Mouse (Mus musculus): ENCODE measurements at regions not wholly inside any gene's neighbourhood (a gene's known extent, or its start where the extent isn't known, plus 50 kb on each side); places are given as distances from the start of the nearest gene placed in this dataset.

DNA sequence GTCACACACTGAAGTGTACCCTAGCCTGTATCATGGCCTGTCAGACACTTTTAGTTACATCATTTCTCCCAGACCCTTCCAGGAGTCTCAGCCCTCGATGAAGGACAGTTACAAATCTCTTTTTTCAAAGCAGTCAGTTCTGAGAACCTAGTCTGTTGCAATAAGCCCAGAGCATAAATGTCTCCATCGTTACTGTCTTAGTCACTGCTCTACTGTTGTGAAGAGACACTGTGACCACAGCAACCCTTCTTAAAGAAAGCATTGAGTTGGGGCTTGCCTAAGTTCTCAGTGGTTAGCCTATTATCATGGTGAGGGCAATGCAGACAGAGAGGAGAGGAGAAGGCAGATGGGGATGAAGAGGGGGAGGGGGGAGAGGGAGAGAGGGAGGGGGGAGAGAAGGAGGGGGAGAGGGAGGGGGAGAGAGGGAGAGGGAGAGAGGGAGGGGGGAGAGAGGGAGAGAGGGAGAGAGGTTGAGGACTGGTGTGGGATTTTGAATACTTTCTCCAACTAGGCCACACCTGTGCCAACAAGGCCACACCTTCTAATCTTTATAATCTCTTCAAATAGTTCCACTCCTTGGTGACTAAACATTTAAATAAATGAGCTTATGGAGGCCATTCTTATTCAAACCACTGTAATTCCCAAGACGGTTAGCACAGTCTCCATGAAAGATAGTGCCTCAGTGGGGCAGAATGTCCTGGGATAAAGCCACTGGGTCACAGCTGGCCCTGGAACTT is 259.4 kb downstream of the Kcnrg start:
- Histone ChIP-seq H3K9me3 (ENCODE audit: control insufficient read depth, low read length) (no peaks in the 10 kb centered on the region), H3K27me3 (ENCODE audit: control insufficient read depth, insufficient read depth, low read length) (no peaks in the 10 kb centered on the region), H3K9ac (ENCODE audit: low read length) (no peak overlapping the region), H3K27ac (ENCODE audit: low read depth, low read length) (no peak overlapping the region), H3K36me3 (ENCODE audit: control insufficient read depth, insufficient read depth, low read length) (no peaks in the 10 kb centered on the region), H3K4me1 (ENCODE audit: control insufficient read depth, insufficient read depth, low read length) (no peaks in the 10 kb centered on the region), H3K4me2 (ENCODE audit: low read depth) (no peak overlapping the region), H3K4me3 (ENCODE audit: low read depth, low read length) (no peak overlapping the region)
- DNase-seq (ENCODE audit: low spot score) = no peak
- WGBS = 71% methylated on average over 3 of the region's 3 CpGs
- no peak for ATAC-seq (ENCODE audit: insufficient read depth, low FRiP score, low TSS enrichment)

GRCm38 (mm10) chr14:61874206-61874605 is 266.9 kb downstream of the Kcnrg start:
- DNase-seq (ENCODE audit: low spot score) (no peak), ATAC-seq (ENCODE audit: insufficient read depth, low FRiP score, low TSS enrichment) (no peak)
- H3K9ac ChIP-seq (ENCODE audit: low read length) = no peak overlapping the region
- H3K36me3 ChIP-seq (ENCODE audit: control insufficient read depth, insufficient read depth, low read length) = no peaks in the 10 kb centered on the region
- no peaks in the 10 kb centered on the region for H3K27me3 ChIP-seq (ENCODE audit: control insufficient read depth, insufficient read depth, low read length)
- H3K4me3 ChIP-seq (ENCODE audit: low read depth, low read length) = no peak overlapping the region
- H3K9me3 ChIP-seq (ENCODE audit: control insufficient read depth, low read length) = no peaks in the 10 kb centered on the region
- H3K4me2 ChIP-seq (ENCODE audit: low read depth) = no peak overlapping the region
- no peak overlapping the region for H3K27ac ChIP-seq (ENCODE audit: low read depth, low read length)
- no peaks in the 10 kb centered on the region for H3K4me1 ChIP-seq (ENCODE audit: control insufficient read depth, insufficient read depth, low read length)

GRCm38 (mm10) chr14:61879416-61879815 is 272.2 kb downstream of the Kcnrg start:
- no peak overlapping the region for H3K9ac ChIP-seq (ENCODE audit: low read length)
- H3K4me1 ChIP-seq (ENCODE audit: control insufficient read depth, insufficient read depth, low read length) = no peaks in the 10 kb centered on the region
- H3K36me3 ChIP-seq (ENCODE audit: control insufficient read depth, insufficient read depth, low read length) = no peaks in the 10 kb centered on the region
- no peak for DNase-seq (ENCODE audit: low spot score)
- H3K9me3 ChIP-seq (ENCODE audit: control insufficient read depth, low read length) = no peaks in the 10 kb centered on the region
- WGBS = 78% methylated on average over 2 of the region's 2 CpGs
- H3K27me3 ChIP-seq (ENCODE audit: control insufficient read depth, insufficient read depth, low read length) = no peaks in the 10 kb centered on the region
- H3K4me3 ChIP-seq (ENCODE audit: low read depth, low read length) = no peak overlapping the region
- H3K27ac ChIP-seq (ENCODE audit: low read depth, low read length) = no peak overlapping the region
- ATAC-seq (ENCODE audit: insufficient read depth, low FRiP score, low TSS enrichment) = no peak
- H3K4me2 ChIP-seq (ENCODE audit: low read depth) = no peak overlapping the region

DNA sequence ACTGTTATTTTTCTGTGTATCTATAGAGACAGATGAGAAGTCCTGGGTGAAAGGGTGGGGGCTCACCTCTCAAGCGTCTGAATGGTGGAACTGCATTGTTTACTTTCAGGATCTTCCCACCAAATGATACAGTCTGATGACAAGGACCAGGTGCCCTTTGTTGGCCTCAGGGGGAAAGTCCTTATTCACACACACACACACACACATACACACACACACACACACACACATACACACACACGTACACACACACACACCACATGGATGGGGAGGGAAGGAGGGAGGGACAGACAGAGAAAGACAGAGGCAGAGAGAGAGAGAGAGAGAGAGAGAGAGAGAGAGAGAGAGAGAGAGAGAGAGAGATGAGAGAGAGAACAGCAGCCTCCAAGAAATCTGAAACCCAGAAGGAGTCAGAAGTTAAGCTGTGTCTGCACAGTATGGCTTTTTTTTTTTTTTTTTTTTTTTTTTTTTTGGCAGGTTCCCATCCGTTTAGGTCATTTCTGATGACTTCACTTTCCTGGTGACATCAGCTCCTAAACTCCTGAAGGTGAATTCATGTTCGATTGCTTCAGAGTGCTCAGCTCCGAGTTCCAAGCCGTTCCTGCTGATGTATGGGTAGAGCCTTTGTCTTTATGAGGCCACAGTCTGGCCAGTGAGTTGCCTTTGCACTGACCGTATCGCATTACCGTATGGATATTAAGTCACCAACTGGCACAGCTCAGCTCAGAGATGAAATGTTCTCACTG is 273.4 kb downstream of the Kcnrg start:
- H3K9me3 ChIP-seq (ENCODE audit: control insufficient read depth, low read length) = no peaks in the 10 kb centered on the region
- H3K4me1 ChIP-seq (ENCODE audit: control insufficient read depth, insufficient read depth, low read length) = no peaks in the 10 kb centered on the region
- DNase-seq (ENCODE audit: low spot score) (peak; percentile 23), ATAC-seq (ENCODE audit: insufficient read depth, low FRiP score, low TSS enrichment) (no peak)
- H3K27ac ChIP-seq (ENCODE audit: low read depth, low read length) = no peak overlapping the region
- H3K27me3 ChIP-seq (ENCODE audit: control insufficient read depth, insufficient read depth, low read length) = no peaks in the 10 kb centered on the region
- H3K4me3 ChIP-seq (ENCODE audit: low read depth, low read length) = no peak overlapping the region
- H3K36me3 ChIP-seq (ENCODE audit: control insufficient read depth, insufficient read depth, low read length) = no peaks in the 10 kb centered on the region
- no peak overlapping the region for H3K9ac ChIP-seq (ENCODE audit: low read length)
- H3K4me2 ChIP-seq (ENCODE audit: low read depth) = no peak overlapping the region
- 68% methylated on average over 9 of the region's 9 CpGs for WGBS

DNA sequence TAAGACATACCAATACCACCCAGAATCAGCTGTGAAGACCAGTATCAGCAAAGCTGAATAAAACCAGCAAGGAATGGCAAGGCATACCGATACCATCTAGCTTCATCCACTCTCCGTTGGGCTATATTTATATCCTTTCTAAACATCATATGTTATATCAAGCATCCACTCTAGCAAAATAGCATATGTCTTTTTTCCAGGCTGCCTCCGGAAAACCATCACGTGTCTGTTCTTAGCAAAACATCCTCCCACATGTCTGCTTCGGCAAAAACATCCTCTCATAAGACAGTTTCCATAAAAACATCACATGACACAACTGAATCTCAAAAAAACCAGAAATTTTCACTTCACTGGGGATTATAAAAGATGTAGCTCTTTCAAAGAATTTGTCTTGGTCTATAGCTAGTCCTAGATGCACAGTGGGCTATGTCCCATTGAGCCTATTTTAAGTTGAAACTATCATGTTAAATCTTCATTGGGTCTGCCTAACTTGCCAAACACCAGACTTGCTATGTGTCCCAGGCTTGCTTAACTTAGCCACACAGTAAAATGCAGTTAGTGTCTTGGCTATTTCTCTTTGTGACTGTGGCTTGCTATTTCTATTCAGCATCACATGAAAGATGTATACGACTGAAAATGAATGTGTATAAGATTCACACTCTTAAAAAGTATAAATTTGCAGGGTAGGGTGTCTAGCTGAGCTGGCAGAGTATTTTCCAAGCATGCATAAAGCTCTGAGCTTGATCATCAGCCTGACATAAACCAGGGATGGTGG is 278.2 kb downstream of the Kcnrg start:
- no peak overlapping the region for H3K27ac ChIP-seq (ENCODE audit: low read depth, low read length)
- WGBS = 90% methylated on average over 6 of the region's 6 CpGs
- ATAC-seq (ENCODE audit: insufficient read depth, low FRiP score, low TSS enrichment) (no peak), DNase-seq (ENCODE audit: low spot score) (no peak)
- H3K9ac ChIP-seq (ENCODE audit: low read length) = no peak overlapping the region
- no peaks in the 10 kb centered on the region for H3K9me3 ChIP-seq (ENCODE audit: control insufficient read depth, low read length)
- H3K27me3 ChIP-seq (ENCODE audit: control insufficient read depth, insufficient read depth, low read length) = no peaks in the 10 kb centered on the region
- H3K4me3 ChIP-seq (ENCODE audit: low read depth, low read length) = no peak overlapping the region
- no peaks in the 10 kb centered on the region for H3K4me1 ChIP-seq (ENCODE audit: control insufficient read depth, insufficient read depth, low read length)
- H3K4me2 ChIP-seq (ENCODE audit: low read depth) = no peak overlapping the region
- H3K36me3 ChIP-seq (ENCODE audit: control insufficient read depth, insufficient read depth, low read length) = no peaks in the 10 kb centered on the region

- Histone ChIP-seq H3K36me3 (ENCODE audit: control insufficient read depth, insufficient read depth, low read length) (no peaks in the 10 kb centered on the region), H3K9me3 (ENCODE audit: control insufficient read depth, low read length) (no peaks in the 10 kb centered on the region), H3K4me2 (ENCODE audit: low read depth) (no peak overlapping the region), H3K4me1 (ENCODE audit: control insufficient read depth, insufficient read depth, low read length) (no peaks in the 10 kb centered on the region), H3K9ac (ENCODE audit: low read length) (no peak overlapping the region), H3K27ac (ENCODE audit: low read depth, low read length) (no peak overlapping the region), H3K4me3 (ENCODE audit: low read depth, low read length) (no peak overlapping the region), H3K27me3 (ENCODE audit: control insufficient read depth, insufficient read depth, low read length) (no peaks in the 10 kb centered on the region)
- DNase-seq (ENCODE audit: low spot score) (no peak), ATAC-seq (ENCODE audit: insufficient read depth, low FRiP score, low TSS enrichment) (no peak)
- 91% methylated on average over 8 of the region's 8 CpGs for WGBS
Measured at GRCm38 (mm10) chr14:61889626-61890025, 282.4 kb downstream of the Kcnrg start.

- H3K9me3 ChIP-seq (ENCODE audit: control insufficient read depth, low read length) = no peaks in the 10 kb centered on the region
- 87% methylated on average over 3 of the region's 3 CpGs for WGBS
- no peaks in the 10 kb centered on the region for H3K36me3 ChIP-seq (ENCODE audit: control insufficient read depth, insufficient read depth, low read length)
Measured at GRCm38 (mm10) chr14:61893786-61894185, 286.5 kb downstream of the Kcnrg start.

GRCm38 (mm10) chr14:61896879-61897278 is 289.6 kb downstream of the Kcnrg start:
- WGBS = 90% methylated on average over 5 of the region's 5 CpGs

More at GRCm38 (mm10) chr14:61893786-61894185, 286.5 kb downstream of the Kcnrg start:
- H3K4me2 ChIP-seq (ENCODE audit: low read depth) = no peak overlapping the region
- DNase-seq (ENCODE audit: low spot score) = no peak
- H3K27me3 ChIP-seq (ENCODE audit: control insufficient read depth, insufficient read depth, low read length) = no peaks in the 10 kb centered on the region
- H3K9ac ChIP-seq (ENCODE audit: low read length) = no peak overlapping the region
- H3K4me1 ChIP-seq (ENCODE audit: control insufficient read depth, insufficient read depth, low read length) = no peaks in the 10 kb centered on the region
- no peak for ATAC-seq (ENCODE audit: insufficient read depth, low FRiP score, low TSS enrichment)
- H3K27ac ChIP-seq (ENCODE audit: low read depth, low read length) = no peak overlapping the region
- H3K4me3 ChIP-seq (ENCODE audit: low read depth, low read length) = no peak overlapping the region

More at GRCm38 (mm10) chr14:61896879-61897278, 289.6 kb downstream of the Kcnrg start:
- no peak overlapping the region for H3K27ac ChIP-seq (ENCODE audit: low read depth, low read length)
- DNase-seq (ENCODE audit: low spot score) (no peak), ATAC-seq (ENCODE audit: insufficient read depth, low FRiP score, low TSS enrichment) (no peak)
- H3K9ac ChIP-seq (ENCODE audit: low read length) = no peak overlapping the region
- H3K36me3 ChIP-seq (ENCODE audit: control insufficient read depth, insufficient read depth, low read length) = no peaks in the 10 kb centered on the region
- H3K4me2 ChIP-seq (ENCODE audit: low read depth) = no peak overlapping the region
- H3K4me1 ChIP-seq (ENCODE audit: control insufficient read depth, insufficient read depth, low read length) = no peaks in the 10 kb centered on the region
- H3K27me3 ChIP-seq (ENCODE audit: control insufficient read depth, insufficient read depth, low read length) = no peaks in the 10 kb centered on the region
- H3K4me3 ChIP-seq (ENCODE audit: low read depth, low read length) = no peak overlapping the region
- H3K9me3 ChIP-seq (ENCODE audit: control insufficient read depth, low read length) = no peaks in the 10 kb centered on the region; the same call in 1 of the 2 replicates
